Mouse (Mus musculus): ENCODE measurements around the gene Defb36. TPM values are rescaled to one million over a fixed set of nuclear protein-coding genes. Genes with fewer than 3 reads are reported as not detected.

Gene Defb36
- not detected in 2 replicates for polyA plus RNA-seq (2012)

GRCm38 (mm10) chr2:152604057-152604456 is at the start of gene Defb36:
Gene Defb36, plus strand, starts transcription at chr2:152604327.

DNA sequence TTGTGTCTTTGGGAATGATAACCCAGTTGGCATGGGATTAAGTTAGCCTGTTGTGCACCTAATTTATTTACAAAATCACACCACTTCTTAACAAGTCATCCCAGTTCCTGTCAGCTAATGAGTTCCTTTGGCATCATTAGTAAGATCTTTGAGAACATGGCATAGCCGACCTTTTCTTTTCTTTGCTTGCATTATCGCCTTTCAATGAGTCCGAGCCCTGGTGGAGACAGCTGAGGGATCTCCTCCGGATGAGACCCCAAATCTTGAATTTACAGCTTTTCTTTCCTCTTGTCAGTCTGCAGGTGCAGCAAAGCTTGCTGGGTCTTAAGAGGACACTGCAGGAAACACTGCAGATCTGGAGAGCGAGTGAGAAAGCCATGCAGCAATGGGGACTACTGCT is 35.1 kb upstream of the Defb36 start, which contains the start of gene Gm17416:
Gm17416 (plus strand) TSS at position 301 of the 400 bp plus-strand sequence.

GRCm38 (mm10) chr2:152572114-152572794 is 31.9 kb upstream of the Defb36 start, which contains the start of gene Defb21:
Gene Defb21, plus strand, starts transcription at chr2:152572744.

GRCm38 (mm10) chr2:152580107-152580506 is 24.0 kb upstream of the Defb36 start, which contains the start of gene Defb19:
Gene Defb19, minus strand, starts transcription at chr2:152580312.

DNA sequence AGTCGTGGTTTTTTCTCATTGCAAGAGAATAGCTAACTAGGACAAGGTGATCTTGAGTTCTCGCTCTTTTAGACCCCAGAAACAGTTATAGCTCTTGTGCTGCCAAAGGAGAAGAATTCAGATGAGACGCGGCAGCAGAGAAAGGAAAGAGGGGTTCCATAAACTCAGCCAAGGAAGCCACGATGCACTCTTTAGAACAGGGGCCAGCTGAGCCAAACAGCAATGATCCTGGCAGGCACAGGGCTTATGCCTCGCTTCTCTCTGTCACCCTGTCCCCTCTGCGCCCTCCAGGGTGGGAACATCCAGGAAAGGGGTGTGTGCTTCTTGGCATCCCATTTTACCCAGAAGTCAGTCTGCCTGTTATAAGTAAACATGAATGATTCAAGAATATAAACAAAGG is 4.8 kb upstream of the Defb36 start, which contains the start of gene Defb45:
Defb45 (minus strand) TSS at position 101 of the 400 bp plus-strand sequence.

DNA sequence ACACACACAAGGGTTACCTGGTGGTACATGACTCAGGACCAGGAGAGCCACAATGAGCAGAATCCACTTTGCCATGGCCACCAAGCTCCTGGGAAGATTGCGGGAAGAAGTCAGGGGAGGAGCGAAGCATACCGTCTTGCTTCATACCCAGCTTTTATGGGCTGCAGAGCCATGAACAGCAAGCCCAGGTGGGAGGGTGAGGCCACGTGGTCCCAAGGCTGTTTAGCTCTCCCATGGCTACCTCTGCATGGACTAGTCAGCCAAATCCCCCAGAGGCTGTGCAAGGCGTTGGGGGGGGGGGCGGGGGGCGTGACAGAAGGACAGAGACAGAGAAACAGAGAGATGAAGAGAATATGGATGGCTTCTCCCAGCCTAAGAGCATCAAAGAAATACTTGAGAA is 18.8 kb downstream of the Defb36 start, which contains the start of gene Defb25:
Defb25 (minus strand) TSS at position 101 of the 400 bp plus-strand sequence.

DNA sequence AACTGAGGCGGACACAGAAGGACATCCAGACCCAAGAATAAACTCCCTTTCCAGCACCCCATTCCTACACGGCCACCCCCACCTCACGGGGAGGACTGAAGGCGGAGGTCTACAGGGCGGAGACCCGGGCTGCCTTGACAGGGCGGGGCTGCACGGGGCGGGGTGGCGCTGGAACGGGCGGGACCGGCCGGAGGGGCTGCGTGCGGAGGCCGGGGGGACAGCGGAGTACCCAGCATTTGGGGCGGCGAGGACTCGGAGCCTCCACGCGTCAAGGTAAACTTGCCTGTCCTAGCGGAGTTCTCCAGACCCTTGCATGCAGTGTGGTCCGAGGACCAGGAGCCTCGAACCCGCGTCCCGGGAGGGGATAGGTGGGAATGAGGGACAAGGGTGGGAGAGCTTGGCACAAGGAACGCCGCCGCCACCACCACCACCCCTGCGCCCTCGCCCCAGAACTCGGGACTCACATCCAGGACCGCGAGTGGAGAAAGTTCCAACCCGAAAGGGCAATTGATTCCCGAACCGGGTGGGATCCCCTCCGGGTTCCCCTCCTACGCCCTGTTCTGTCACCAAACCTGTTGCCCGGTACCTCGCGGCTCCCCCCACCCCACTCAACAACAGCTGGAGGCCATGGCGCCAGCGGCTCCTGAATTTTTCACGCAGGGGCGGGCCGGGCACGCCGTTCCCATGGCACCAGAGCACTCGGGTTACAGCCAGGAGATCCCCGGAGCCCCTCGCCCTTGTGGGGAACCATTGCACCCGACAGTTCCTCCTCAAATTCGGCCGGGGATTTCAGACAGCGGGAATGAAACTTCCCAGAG is 22.9 kb downstream of the Defb36 start, which contains the start of gene Rem1:
Rem1 (plus strand) TSS at position 178 of the 818 bp plus-strand sequence.

Other genes with a start within 250 kb of the Defb36 start
- gene Nrsn2, start 227.7 kb upstream of the Defb36 start, polyA plus RNA-seq (2012): not detected in 2 replicates
- 40.4 and 58.1 TPM in 2 replicates for gene Sox12, start 206.3 kb upstream of the Defb36 start, polyA plus RNA-seq (2012)
- gene Zcchc3, start 189.3 kb upstream of the Defb36 start, polyA plus RNA-seq (2012): 3.9 and 4.9 TPM in 2 replicates
- not detected in 2 replicates for gene 6820408C15Rik, start 188.7 kb upstream of the Defb36 start, polyA plus RNA-seq (2012)
- not detected in 2 replicates for gene Defb23, start 139.7 kb upstream of the Defb36 start, polyA plus RNA-seq (2012)
- gene Defb20, start 127.3 kb upstream of the Defb36 start, polyA plus RNA-seq (2012): not detected in 2 replicates
- not detected in 2 replicates for gene Defb22, start 114.2 kb upstream of the Defb36 start, polyA plus RNA-seq (2012)
- not detected in 2 replicates for gene Defb26, start 92.6 kb upstream of the Defb36 start, polyA plus RNA-seq (2012)
- gene Defb28, start 86.1 kb upstream of the Defb36 start, polyA plus RNA-seq (2012): not detected in 2 replicates
- gene Defb29, start 64.2 kb upstream of the Defb36 start, polyA plus RNA-seq (2012): not detected in 2 replicates
- not detected in 2 replicates for gene Gm17416, start 35.0 kb upstream of the Defb36 start, polyA plus RNA-seq (2012)
- not detected in 2 replicates for gene Defb21, start 31.6 kb upstream of the Defb36 start, polyA plus RNA-seq (2012)
- not detected in 2 replicates for gene Defb19, start 24.0 kb upstream of the Defb36 start, polyA plus RNA-seq (2012)
- gene Defb45, start 4.9 kb upstream of the Defb36 start, polyA plus RNA-seq (2012): not detected in 2 replicates
- gene Defb25, start 18.7 kb downstream of the Defb36 start, polyA plus RNA-seq (2012): not detected in 2 replicates
- 0.46 TPM in 1 of 2 replicates, not detected in the other for gene Rem1, start 22.6 kb downstream of the Defb36 start, polyA plus RNA-seq (2012)
- 184 and 222 TPM in 2 replicates for gene H13, start 65.1 kb downstream of the Defb36 start, polyA plus RNA-seq (2012)
- gene Mcts2, start 82.7 kb downstream of the Defb36 start, polyA plus RNA-seq (2012): 0.87 and 1.5 TPM in 2 replicates
- 20.1 and 27.2 TPM in 2 replicates for gene Id1, start 131.9 kb downstream of the Defb36 start, polyA plus RNA-seq (2012)
- 1.9 and 3.6 TPM in 2 replicates for gene Cox4i2, start 149.8 kb downstream of the Defb36 start, polyA plus RNA-seq (2012)
- 27.4 and 31.0 TPM in 2 replicates for gene Bcl2l1, start 227.4 kb downstream of the Defb36 start, polyA plus RNA-seq (2012)
- gene Tpx2, start 243.6 kb downstream of the Defb36 start, polyA plus RNA-seq (2012): 8.7 and 9.0 TPM in 2 replicates